Mouse (Mus musculus): ENCODE data around the gene Ccdc180.

GRCm38 (mm10) chr4:45911256-45911655, 21.2 kb downstream of the Ccdc180 start:
- TF ChIP-seq CTCF (IDR thresholded peaks at IDR 0.05; ENCODE audit: low read depth) (no peak), EP300 (IDR thresholded peaks at IDR 0.05; ENCODE audit: low read depth) (no peak)

All from liver, embryonic 14.5 days (tissue).